Mouse (Mus musculus) retina, postnatal 7 days (tissue): ENCODE measurements at regions not wholly inside any gene's neighbourhood (a gene's known extent, or its start where the extent isn't known, plus 50 kb on each side); places are given as distances from the start of the nearest gene placed in this dataset.

Experiments
- DNase-seq: peaks from one replicate; pipeline ENCODE4 v3.0.0-alpha.2; 2012; ENCODE audit warnings: low read depth, low spot score

DNA sequence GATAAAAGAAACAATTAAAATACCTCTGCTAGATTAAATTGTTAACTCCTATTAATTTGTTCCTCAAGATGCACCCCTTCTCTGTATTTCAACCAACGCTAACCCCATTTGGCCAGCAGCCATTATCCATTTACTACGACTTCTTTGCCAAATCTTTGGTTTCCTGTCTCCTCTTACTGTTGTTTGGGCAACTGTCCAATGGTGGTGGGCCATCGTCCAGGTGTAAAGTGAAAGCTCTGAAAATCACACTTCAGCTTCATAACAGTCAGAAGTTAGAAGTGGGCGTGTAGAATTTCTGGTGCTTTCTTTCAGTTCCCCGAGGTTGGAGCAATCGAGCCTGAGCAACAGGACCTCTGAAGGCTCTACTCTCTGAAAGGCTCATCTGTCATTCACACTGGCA lies 66.8 kb upstream of the Zbtb20 start:
- DNase-seq = no peak

DNA sequence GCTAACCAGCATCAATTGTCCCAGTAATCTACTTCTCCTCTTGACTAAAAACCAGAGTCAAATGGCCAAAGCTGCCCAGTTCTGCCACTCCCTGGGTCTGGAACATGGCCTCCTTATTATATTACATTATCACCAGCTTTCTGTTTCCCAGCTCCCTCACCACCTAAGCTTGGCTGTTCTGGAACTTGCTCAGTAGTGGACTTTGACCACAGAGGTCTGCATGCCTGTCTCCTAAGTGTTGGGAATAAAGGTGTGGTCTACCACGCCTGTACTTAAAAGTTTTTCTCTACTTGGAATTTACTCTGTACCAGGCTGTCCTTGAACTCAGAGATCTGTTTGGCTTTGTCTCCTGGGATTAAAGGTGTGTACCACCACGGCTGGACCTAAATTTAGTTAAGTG lies 68.1 kb upstream of the Zbtb20 start:
- no peak for DNase-seq

DNA sequence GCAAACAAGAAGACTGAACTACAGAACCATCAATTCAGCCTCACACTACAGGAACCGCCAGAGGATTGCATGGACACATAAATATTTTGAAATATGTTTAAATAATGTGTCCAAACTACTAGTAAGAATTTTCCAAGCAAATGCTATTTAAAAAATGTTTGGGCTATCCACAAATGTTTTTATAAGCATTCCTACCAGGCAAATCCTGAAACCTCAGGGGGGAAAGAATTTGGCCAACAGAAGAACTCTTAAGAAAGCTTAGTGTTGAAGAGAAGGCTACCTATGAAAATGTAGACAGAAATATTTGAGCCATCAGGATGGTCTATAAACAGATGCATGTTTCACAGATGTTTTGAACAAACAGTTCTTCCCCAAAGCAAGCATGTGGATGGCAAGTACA lies 72.1 kb upstream of the Zbtb20 start:
- DNase-seq = no peak

DNA sequence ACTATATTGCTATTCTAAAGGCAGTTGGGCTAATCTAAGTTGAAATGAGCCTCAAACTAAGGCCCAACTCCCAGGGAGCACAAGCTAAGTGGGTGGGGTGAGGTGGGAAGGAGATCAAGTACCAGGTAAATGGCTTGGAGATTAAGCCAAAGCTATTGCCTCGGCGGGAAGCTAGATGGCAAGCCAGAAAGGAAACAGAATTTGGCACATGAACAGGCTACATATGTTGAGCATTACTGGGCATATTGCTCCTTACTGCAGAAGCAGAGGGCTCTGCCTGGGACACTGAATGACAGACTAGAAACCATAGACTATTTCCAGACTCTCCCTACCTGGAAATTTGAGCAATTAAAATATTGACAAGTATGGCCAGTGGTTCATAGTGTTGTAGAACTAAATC lies 83.1 kb upstream of the Zbtb20 start:
- no peak for DNase-seq

DNA sequence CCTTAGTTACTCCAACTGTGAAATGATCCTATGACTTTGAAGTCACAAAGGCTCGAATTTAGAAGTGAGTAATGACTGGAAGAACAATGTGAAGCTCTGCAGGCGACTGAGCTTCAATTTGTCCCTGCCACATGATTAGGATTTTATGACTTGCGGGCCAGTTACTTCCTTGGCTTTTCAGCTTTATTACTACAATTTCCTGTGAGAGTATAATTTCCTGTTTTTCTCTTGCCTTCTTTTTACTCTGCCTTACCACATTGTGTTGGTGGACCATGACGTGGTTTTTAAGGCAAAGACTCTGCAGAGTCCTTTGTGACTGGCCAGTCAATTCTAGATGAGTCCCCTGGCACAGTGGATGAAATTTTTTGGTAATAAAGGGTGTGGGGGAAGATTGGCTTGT lies 91.0 kb upstream of the Zbtb20 start:
- DNase-seq = no peak

DNA sequence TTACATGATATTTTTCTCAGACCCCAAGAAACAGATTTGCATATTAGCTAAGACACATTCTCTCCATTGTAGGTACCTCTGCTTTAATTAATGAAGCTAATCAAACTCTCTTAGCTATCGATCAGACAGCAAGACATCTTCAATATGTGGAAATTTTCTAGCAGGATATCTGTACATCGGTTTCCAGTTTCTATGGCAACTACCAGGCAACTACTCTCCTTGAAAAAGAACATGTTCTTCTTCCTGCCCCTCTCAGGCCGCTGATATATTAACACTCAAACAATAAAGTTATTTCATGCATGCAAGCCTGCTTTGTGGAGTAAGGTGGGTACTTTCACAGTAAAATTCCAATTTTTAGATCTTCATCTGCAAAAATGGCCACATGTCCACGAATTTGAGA lies 91.7 kb upstream of the Zbtb20 start:
- DNase-seq = no peak

DNA sequence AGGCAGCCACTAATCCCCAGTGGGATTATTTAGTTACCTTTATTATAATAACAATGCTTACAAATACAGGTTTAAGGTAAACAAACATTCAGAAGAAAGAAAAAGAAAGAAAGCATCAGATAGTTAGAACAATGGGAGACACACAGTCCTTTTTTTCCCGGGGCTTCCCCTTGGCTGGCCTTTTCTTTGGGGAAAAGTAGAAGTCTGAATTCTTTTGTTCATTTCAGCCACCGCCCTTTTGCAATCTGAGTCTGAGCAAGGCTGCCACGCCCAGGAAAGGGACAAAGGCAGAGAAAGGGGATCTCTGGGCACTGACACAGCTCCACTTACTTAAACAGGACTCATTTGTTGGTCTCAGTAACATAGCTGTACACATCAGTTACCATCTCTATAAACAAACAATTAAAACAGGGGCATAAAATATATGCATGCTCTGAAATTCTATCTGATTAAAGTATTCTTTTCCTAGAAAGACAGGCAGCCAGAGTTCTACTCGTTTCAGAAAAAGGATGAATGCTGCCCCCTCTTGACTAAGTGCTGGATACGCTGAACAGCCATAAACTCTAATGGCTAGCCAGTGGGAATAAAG lies 93.5 kb upstream of the Zbtb20 start:
- DNase-seq = no peak

DNA sequence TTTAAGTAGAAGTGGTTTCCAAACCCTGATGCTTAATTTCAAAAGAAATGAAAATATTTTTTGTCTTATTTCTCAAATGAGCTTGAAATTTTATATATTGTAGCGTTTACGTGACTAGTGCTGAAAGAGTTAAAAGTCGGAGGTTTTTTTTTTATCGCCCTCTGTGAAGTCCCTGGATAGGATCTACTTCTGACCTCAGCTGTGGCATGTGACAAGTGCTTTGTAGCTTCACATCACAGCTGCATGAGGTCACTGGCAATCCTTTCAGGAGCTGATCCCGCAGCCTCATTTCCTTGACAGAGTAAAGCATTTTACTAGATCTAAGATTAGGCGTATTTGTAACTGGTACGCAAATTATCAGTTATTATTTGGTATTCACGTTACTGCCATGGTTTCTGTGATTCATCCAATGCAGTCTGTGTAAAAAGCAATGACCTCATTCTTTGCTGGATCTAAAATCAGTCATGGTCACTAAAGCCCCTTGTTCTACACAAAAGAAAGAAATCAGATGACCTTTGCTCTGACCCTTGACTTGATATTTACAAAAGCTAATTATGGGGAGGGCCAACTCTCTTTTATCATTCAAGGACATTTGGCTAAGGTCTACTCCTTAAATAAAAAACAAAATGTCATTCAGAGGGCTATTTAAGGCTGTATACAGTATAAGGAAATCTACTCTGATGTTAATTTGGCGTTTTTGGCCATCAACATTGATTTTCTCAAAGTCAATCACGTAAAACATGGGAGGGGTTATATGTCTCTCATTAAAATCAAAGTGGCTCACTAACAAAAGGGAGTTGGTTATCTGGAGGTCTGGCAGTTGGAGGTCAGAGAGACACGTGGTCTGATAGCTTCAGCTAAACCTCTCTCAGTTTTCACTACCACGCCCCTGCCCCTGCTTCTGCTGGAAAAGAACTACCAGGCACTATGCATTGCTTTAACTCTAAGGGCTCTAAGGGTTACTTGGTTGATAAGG lies 94.3 kb upstream of the Zbtb20 start:
- DNase-seq = no peak

DNA sequence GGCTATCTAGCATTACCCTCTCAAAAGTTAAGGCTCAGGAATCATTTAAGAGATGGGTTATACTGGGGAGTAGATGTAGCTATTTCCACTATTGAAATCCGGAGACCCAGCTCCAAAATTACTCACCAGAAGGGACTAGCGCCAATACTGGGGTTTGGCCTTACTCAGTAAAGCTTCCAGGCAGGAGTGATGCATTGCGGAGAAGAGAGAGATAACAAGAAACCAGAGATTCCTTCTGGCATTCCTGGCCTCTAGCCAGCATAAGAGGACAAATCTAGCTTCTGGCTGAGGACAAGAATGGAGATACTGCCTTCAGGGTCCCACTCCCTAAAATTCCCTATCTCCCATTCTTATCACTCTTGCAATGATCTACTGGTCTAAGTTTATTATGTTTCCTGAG lies 95.7 kb upstream of the Zbtb20 start:
- DNase-seq = no peak

DNA sequence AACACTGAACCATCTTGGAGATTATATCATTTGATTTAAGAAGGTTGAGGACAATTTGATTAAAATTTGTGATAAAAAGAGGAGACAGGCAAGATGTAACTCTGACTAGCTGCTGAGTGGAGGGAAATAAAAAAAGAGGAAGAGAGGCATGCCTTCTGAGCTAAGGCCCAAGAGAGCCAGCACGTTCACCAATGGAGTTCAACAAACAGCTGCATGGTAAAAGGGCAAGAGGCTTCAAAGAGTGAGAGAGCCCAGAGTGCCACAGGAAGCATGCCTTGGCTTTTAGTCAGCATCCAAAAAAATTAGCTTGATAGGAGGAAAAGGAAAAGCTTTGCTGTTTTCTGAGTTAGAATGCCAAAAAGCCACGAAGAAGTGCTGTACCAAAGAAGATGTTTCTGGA lies 103.0 kb upstream of the Zbtb20 start:
- no peak for DNase-seq

DNA sequence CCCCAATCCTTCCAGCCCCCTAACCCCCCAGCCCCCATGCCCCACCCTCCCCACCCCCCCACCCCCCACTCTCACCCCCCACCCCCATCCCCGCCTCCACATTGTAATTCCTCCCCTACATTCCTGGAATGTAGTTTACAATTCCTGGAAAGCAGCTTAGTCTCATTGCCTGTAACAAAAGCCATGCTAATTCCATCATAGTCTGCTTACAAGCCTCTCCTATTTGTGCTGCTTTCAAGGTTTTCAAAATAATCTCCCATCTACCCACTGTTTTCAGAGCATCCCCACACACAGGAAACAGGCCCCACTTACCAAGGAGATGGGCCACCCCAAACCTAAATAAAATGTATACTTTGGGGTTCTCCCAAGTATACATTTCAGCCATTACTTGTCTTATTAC lies 105.5 kb upstream of the Zbtb20 start:
- no peak for DNase-seq

DNA sequence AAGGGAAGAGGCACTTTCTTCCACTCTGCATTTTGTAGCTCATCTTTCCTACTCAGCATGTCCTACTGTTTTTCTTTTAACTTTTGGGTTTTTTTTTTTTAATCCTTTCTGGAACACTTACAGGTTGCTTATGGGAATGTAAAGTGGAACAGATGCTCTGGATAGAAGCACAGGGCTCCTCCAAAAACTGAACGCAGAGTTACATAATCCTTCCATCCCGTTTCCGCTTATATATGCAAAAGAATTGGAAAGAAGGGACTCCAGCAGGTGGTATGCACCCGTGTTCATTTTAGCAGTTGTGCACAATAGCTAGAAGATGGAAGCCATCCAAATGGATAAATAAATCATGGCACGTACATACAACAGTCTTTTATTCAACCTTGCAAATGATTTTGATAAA lies 127.0 kb upstream of the Zbtb20 start:
- no peak for DNase-seq

DNA sequence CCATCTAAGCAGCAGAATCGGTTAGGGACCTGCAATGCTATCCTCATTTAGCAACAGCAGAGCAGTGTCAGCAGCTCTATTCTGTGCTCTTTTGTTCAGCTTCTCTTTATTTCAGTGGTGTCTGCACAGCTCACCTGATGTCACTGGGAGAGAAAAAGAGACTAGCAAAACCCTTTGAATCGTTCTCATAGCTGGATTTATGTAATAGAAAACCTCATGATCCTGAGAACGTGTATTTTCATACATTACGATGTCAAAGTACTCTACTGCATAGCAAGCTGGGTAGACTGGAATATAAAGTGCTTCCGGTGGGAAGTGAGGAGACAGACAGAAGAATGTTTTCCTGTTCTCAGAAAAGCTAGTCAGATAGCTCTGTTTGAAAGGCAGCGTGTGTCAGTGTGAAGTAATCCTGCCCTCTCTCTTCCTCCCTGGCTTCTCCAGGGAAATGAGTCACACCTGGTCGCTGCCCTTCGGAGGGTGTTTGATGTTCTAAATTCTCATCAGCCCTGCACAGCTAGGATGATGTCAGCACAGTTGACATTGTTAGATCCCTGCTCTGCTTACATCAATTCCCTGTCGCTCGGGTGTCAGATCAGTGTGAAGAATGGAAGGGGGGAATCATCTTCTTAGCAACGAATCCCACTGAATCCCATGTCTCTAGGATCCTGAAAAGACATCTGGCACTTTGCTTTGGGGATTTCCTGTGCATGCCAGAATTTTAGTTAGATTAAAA lies 129.6 kb upstream of the Zbtb20 start:
- no peak for DNase-seq

DNA sequence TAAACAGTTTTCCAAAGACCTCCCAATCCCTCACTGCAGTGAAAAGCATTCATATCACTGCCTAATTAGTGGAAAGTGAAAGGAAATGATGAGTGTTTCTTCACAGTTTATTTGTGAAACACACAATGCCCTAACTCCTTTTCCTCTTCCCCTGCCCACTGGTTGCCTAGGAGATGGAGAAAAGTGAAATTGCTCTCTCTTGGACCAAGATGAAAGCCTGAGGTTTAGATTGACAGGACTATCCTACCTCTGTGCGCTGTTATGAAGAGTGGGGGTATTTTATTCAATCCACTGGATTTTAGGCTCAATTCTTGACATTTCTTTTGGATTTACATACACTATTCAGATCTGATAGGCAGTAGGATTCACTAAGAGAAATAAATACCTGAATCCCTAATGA lies 132.1 kb upstream of the Zbtb20 start:
- no peak for DNase-seq

DNA sequence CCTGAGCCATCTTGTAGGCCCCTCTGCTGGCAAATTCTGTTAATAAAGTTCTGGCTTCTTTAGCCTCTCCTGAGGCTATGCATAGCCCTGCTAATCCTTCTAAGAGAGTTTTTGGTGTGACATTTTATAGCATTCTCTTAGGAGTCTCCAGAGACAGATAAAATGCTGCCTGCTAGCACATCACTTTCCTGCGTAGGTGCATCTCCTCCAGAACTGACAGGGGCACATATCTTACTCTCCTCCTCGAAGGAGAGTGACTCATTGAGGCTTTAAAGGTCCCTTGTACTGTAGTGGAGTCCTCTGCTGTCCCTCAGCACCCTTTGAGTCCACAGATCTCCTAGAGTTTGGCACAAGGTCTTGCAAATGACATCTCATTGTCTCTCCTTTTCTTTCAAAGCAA lies 132.6 kb upstream of the Zbtb20 start:
- DNase-seq = no peak

DNA sequence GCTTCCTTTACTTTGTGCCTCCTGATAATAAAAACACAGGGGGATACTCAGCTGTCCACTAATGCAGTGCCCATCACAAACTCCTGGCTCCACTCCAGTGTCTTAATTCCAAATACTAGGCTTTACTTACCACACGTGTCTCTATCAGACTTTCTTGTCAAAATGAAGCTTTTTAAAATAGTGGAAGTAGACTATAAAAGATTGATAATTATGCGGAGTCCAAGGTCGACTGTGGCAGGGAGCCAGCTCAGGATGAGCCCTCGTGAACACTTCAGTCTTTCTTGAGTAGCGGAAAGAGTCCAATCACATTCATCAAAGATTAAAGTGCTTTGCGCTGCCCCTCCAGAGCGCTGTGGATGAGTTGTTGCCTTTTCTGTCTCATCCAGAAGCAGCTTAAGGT lies 147.9 kb upstream of the Zbtb20 start:
- no peak for DNase-seq

DNA sequence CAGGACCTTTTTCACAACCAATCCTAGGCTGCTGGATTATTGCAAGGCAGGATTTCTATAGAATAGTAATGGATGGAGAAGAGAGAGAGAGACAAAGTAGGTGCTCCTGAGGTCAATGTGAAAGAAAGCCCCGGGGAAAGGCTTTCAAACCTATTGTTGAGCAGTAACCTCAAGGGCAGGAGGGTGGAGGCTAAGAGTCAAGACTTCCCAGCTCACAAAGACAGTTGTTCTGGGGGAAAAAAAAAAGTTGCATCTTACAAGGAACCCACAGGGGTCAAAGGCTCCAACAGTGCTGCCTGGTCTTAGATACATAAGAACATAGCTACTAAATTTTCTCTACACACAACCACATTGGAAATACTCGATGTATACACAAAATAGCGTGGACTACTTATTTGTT lies 155.8 kb upstream of the Zbtb20 start:
- DNase-seq = no peak

DNA sequence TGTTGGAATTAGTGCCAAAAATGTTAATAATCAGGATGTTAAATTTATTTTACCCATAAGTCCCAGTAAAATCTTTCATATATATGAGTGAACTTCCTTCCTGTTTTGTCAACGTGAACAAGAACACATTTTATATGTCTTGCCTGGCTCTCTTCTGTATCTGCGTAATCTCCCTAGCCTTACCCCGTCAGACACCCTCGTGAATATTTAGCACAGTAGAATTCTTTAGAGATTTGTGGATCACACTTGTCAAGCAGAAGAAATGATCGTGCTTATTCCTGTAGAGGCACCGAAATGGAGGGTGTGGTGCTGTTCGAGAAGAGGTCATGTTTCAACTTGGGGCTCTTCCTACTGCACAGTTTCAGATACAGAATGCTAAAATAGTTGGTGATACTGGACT lies 157.2 kb upstream of the Zbtb20 start:
- DNase-seq = no peak

DNA sequence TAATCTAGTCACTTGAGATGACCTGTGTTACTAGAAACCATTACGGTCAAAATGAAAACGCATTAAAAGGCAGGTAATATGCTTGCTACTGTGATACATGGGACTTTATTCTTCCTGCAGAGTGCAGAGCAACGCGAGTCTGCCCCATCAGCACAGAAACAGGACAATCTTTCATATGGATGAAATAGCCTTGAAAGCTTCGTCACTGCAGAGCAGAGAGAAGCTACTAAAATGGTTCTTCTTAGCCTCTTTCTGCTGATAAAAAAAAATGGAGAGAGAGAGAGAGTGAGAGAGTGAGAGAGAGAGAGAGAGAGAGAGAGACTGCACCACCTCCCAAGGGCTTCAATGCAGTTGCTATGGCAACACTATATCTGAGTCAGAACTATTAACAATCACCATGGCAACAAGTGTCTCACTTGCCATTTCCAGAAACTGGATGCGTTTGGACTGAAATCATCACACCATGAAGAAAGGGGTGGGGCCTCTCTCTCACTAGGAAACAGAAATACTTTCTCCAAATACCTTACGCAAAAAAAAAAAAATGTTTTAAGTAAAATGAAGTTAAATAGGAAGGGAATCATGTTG lies 157.8 kb upstream of the Zbtb20 start:
- DNase-seq = peak; percentile 16

DNA sequence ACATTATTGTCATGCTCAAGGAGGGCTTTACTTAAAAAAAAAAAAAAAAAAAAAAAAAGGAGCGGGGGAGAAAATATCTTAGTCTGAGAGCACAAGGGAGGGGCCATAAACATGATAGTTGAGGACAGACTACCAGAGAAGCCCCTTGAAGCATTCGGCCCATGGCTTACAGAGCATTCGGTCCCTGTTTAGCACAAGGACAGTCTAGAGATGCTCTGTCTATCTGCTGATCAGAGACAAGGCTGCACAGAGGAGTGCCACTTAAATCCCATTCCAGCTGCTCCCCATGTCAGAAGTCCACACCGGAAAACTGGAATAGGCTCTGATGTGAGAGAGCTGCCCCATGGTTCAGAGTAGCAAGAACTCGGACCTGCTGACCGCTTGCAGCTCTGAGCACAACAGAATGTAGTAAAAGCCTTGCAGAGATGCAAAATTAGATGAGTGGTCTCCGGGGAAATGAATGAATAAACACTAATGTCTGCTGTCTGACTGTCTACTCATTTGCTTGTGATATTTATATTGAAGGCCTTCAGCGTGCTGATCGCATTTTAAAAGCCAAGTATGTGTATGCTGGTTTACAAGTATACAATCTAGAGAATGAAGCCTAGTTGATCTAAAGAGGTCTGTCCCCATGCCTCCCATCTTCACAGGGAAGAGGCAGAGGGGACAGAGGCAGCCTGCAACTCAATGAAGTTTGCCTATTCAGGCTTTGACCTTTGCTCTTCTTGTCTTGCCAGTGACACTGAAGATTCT lies 158.4 kb upstream of the Zbtb20 start:
- DNase-seq = no peak

DNA sequence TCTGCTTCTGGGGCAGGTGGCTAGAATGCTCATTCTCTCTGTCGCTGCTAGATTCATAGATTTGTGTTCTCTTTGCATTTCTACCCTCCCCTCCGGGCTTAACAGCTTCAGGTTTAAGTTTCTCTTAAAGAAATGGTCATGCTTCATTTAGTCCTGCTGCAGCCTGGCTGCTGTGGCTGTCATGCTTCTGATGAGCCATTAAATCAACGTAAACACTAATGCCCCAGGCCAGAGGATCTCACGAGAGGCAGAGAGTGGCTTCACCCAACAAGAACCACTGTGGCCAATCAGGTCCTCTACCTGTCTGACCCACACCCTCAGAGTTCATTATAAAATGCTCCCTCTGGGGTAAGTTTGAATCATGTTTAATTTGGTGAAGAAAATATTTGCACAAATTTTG lies 173.0 kb upstream of the Zbtb20 start:
- DNase-seq = no peak

DNA sequence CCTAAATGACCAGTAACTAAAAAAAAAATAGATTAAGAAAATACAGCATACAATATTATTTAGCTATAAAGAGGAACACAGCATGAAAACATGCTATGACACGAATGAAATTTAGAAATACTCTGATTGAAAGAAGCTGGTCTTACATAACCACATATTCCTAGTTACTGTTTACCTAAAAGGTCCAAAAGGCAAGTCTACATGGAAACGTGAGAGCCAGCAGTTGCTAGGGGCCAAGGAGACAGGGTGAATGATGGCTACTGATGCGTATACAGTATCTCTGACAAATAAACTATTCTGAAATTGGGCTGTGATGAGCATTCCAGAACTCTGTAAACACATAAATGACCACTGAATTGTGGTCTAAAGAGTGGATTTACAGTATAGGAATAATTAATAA lies 194.5 kb upstream of the Zbtb20 start:
- no peak for DNase-seq
